Mouse (Mus musculus): ENCODE measurements around the gene Ripor1.

DNA sequence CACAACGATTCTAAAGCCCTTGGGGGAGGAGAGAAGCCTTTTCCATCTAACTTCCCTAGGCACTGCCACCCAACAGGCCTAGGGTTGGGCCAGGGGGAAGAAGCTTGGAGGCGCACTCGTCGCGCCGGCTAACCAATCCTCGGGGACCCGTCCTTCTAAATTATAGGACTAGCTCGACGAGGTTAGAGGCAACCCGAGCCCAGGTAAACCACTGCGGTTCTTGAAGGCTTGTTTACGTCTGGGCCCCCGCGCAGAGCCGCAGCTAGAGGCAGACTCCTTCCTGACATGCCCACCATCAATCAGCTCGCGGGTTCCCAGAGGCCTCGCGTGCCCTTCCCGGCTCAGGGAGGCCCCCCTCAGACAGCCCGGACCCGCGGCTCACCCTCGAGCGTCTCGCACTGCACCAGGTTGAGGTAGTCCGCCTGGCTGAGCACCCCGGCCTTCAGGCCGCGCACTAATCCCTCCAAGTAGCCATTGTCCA, 39.6 kb upstream of the Ripor1 start:
- no peak for TF ChIP-seq CTCF (conservative IDR thresholded peaks at IDR 0.05; ENCODE audit: insufficient read depth, insufficient read length, low read depth, low read length)
- TF ChIP-seq POLR2A (IDR thresholded peaks at IDR 0.05; ENCODE audit: low read depth, low read length): no peak
